Mouse (Mus musculus): Measurements from ENCODE around the gene Gga2.

DNA sequence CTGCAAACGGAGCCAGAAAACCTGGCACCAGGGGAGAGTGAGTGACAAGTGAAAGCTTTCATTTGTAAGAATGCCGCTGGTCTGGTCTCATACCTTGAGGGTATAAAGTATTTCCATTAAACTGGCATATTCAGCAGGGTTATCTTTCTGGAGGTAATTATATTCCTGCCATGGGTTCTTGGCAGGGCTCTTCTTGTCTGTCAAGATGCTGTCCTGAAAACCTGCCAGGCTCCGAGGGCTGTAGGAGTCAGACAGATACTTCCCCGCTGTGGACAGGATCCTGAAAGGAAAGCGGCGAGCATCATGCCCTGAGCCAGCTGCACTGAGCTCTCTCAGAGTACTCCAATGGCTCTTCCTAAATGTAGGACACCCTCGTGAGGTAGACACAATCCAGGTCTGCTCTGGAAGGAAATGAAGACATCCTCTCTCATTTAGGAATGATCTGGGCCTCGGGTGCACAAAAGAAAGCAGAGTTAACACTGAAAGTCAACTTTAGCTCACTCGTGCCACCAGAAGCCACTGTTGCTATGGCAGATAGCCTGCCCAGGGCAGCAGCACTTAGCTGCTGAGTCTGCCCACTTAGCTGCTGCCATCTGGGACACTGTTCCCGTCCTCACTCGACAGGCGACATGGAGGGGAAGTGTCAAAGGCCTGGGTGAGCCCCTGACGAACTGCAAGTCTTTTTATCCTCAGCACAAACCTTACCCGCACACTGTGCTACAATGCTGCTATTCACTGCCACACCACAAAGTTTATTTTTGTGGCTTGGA is 84.0 kb downstream of the Gga2 start:
- TF ChIP-seq EP300 (IDR thresholded peaks at IDR 0.05; ENCODE audit: insufficient read depth, low read depth, low read length) (no peak), CTCF (IDR thresholded peaks at IDR 0.05) (no peak)
